Mouse (Mus musculus): Measurements from ENCODE around the gene Ccdc149. TPM values are rescaled to one million over a fixed set of nuclear protein-coding genes. Genes with fewer than 3 reads are reported as not detected.

The Ccdc149 gene
- polyA plus RNA-seq, 1 experiment = 0.48 TPM

DNA sequence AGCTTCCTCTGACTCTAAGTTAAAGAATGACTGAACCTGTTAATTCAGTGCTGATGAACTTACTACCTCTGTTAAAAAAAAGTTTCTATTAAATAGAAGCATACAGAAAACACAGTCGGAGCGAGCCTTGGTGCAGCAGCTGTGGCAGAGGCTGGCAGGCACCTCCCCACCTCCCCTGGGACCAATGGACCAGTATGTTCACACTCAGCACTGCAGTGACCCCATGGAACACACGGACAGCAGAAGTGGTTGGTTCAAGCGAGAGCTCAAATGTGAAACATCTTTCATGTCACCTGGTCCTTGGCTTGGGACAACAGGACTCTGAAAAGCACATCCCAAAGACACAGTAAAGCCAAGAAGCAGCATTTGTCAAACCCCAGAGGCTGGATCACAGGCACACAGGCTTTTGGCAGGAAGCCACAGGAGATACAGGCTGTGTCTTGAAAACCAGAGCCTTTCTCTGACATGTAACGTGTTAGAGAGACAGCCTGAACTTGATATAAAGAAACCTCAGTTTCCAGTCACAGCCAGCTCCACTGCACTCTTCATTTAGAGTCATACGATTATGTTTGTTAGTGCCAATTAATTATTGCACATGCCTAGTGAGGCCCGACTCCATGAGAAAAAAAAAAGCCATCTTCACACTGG, 62.5 kb downstream of the Ccdc149 start:
- Histone ChIP-seq H3K27me3 (ENCODE audit: control insufficient read depth, insufficient read depth, low read length, poor library complexity, severe bottlenecking) (no peaks in the 10 kb centered on the region), H3K9me3 (replicated peaks; ENCODE audit: control insufficient read depth, insufficient read depth, low read length, poor library complexity, severe bottlenecking) (no peaks in the 10 kb centered on the region), H3K4me1 (ENCODE audit: control insufficient read depth, insufficient read depth, low read length) (no peaks in the 10 kb centered on the region), H3K9ac (ENCODE audit: low read depth, poor library complexity, severe bottlenecking) (no peak overlapping the region), H3K36me3 (ENCODE audit: control insufficient read depth, insufficient read depth, low read length, poor library complexity, severe bottlenecking) (no peaks in the 10 kb centered on the region), H3K4me3 (ENCODE audit: low read depth, low read length) (no peak overlapping the region), H3K27ac (ENCODE audit: insufficient read depth, low read length) (no peak overlapping the region)
- no peak for TF ChIP-seq EP300 (IDR thresholded peaks at IDR 0.05; ENCODE audit: insufficient read depth, low read depth, low read length)
- TF ChIP-seq POLR2A (IDR thresholded peaks at IDR 0.05; ENCODE audit: insufficient read depth, low read length) = no peak
- TF ChIP-seq CTCF (IDR thresholded peaks at IDR 0.05; ENCODE audit: low read depth, low read length) = no peak

DNA sequence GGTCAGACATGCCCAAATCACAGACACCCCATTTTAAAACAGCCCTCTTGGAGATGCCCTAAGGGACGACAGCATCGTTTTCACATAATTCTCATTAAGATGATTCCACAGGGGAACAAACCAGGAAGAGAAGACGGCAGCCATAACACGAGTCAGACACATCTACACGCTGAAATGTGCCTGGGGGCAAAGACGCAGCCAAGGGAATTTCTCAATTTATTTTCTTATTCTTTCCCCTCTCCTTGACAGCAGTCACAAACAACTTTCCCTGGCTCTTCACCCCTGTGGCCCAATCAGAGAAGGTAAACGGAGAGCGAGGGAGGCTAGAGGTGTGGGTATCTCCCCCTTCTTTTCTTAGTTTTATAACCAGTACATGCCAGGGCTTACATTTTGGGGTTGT, 66.9 kb downstream of the Ccdc149 start:
- no peak for TF ChIP-seq POLR2A (IDR thresholded peaks at IDR 0.05; ENCODE audit: insufficient read depth, low read length)
- TF ChIP-seq CTCF (IDR thresholded peaks at IDR 0.05; ENCODE audit: low read depth, low read length) = no peak
- TF ChIP-seq EP300 (IDR thresholded peaks at IDR 0.05; ENCODE audit: insufficient read depth, low read depth, low read length) = no peak
- Histone ChIP-seq H3K4me3 (ENCODE audit: low read depth, low read length) (no peak overlapping the region), H3K9me3 (replicated peaks; ENCODE audit: control insufficient read depth, insufficient read depth, low read length, poor library complexity, severe bottlenecking) (no peaks in the 10 kb centered on the region)

DNA sequence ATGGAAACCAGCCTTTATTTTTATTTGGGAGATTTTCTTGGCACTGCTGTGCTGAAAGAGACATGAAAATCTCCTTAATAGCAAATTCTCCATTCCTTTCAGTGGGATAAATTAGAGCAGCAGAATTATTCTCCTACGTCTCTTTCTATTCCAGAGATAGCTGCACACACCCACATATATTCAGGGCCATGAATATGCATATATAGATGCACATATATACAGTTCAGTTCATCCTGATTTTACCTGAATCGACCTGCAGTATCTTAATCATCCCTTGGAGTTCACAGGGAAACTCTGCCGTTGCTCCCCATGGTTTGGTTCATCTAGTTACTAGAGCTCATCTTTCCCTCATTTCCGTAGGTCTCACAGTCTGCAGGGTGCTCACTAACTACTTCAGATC, 77.6 kb downstream of the Ccdc149 start:
- no peaks in the 10 kb centered on the region for H3K36me3 ChIP-seq (ENCODE audit: control insufficient read depth, insufficient read depth, low read length, poor library complexity, severe bottlenecking)
- no peaks in the 10 kb centered on the region for H3K27me3 ChIP-seq (ENCODE audit: control insufficient read depth, insufficient read depth, low read length, poor library complexity, severe bottlenecking)
- no peak overlapping the region for H3K4me3 ChIP-seq (ENCODE audit: low read depth, low read length)
- TF ChIP-seq POLR2A (IDR thresholded peaks at IDR 0.05; ENCODE audit: insufficient read depth, low read length) (no peak), CTCF (IDR thresholded peaks at IDR 0.05; ENCODE audit: low read depth, low read length) (no peak), EP300 (IDR thresholded peaks at IDR 0.05; ENCODE audit: insufficient read depth, low read depth, low read length) (no peak)
- no peaks in the 10 kb centered on the region for H3K4me1 ChIP-seq (ENCODE audit: control insufficient read depth, insufficient read depth, low read length)
- no peak overlapping the region for H3K27ac ChIP-seq (ENCODE audit: insufficient read depth, low read length)
- H3K9ac ChIP-seq (ENCODE audit: low read depth, poor library complexity, severe bottlenecking) = no peak overlapping the region
- no peaks in the 10 kb centered on the region for H3K9me3 ChIP-seq (replicated peaks; ENCODE audit: control insufficient read depth, insufficient read depth, low read length, poor library complexity, severe bottlenecking)

More for the DNA sequence above, 66.9 kb downstream of the Ccdc149 start:
- Histone ChIP-seq H3K36me3 (ENCODE audit: control insufficient read depth, insufficient read depth, low read length, poor library complexity, severe bottlenecking) (no peaks in the 10 kb centered on the region), H3K27me3 (ENCODE audit: control insufficient read depth, insufficient read depth, low read length, poor library complexity, severe bottlenecking) (no peaks in the 10 kb centered on the region), H3K27ac (ENCODE audit: insufficient read depth, low read length) (no peak overlapping the region), H3K4me1 (ENCODE audit: control insufficient read depth, insufficient read depth, low read length) (no peaks in the 10 kb centered on the region), H3K9ac (ENCODE audit: low read depth, poor library complexity, severe bottlenecking) (no peak overlapping the region)

DNA sequence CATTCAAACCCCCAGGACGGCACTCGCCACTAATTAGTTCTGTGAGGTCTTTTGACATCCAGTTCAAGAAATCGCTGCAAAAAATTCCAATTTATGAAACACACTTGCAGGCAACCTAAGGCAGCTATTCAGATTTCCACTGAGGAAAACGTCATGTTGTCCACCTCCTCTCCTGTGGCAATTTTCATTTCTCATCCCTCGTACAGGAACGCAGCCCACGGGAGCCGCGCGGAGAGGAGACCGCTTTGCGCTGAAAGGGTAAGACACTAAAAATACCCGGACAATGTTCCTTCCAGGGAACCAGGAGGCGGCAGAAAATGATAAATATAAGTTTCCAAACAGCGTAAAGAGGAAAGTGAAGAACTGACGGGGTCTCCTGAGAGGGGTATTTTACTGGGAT, 79.8 kb downstream of the Ccdc149 start:
- no peaks in the 10 kb centered on the region for H3K4me1 ChIP-seq (ENCODE audit: control insufficient read depth, insufficient read depth, low read length)
- H3K4me3 ChIP-seq (ENCODE audit: low read depth, low read length) = no peak overlapping the region
- no peaks in the 10 kb centered on the region for H3K36me3 ChIP-seq (ENCODE audit: control insufficient read depth, insufficient read depth, low read length, poor library complexity, severe bottlenecking)
- H3K27ac ChIP-seq (ENCODE audit: insufficient read depth, low read length) = no peak overlapping the region
- H3K27me3 ChIP-seq (ENCODE audit: control insufficient read depth, insufficient read depth, low read length, poor library complexity, severe bottlenecking) = no peaks in the 10 kb centered on the region
- H3K9ac ChIP-seq (ENCODE audit: low read depth, poor library complexity, severe bottlenecking) = no peak overlapping the region
- no peaks in the 10 kb centered on the region for H3K9me3 ChIP-seq (replicated peaks; ENCODE audit: control insufficient read depth, insufficient read depth, low read length, poor library complexity, severe bottlenecking)
- no peak for TF ChIP-seq POLR2A (IDR thresholded peaks at IDR 0.05; ENCODE audit: insufficient read depth, low read length)
- TF ChIP-seq CTCF (IDR thresholded peaks at IDR 0.05; ENCODE audit: low read depth, low read length) = no peak
- TF ChIP-seq EP300 (IDR thresholded peaks at IDR 0.05; ENCODE audit: insufficient read depth, low read depth, low read length) = no peak

DNA sequence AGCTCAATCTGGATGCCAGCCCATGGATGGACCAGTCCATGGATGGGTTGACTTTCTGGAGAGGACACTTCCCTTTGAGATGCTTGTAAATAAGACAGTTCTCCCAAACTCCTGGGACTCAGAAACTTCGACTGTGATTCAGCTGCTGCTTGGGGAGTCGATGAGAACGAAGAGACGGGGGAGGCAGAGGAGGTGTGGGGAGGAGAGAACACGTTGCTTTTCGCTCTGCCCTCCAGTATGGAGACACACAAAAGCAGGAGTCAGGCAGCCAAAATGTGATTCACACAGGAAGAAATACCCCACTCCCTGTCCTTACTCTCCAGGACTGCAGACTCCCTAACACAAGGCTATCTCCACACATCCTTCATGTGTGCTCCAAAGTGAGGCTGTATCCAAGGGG, 80.9 kb downstream of the Ccdc149 start:
- Histone ChIP-seq H3K27me3 (ENCODE audit: control insufficient read depth, insufficient read depth, low read length, poor library complexity, severe bottlenecking) (no peaks in the 10 kb centered on the region), H3K9ac (ENCODE audit: low read depth, poor library complexity, severe bottlenecking) (no peak overlapping the region), H3K4me3 (ENCODE audit: low read depth, low read length) (no peak overlapping the region), H3K4me1 (ENCODE audit: control insufficient read depth, insufficient read depth, low read length) (no peaks in the 10 kb centered on the region), H3K9me3 (replicated peaks; ENCODE audit: control insufficient read depth, insufficient read depth, low read length, poor library complexity, severe bottlenecking) (no peaks in the 10 kb centered on the region), H3K27ac (ENCODE audit: insufficient read depth, low read length) (no peak overlapping the region), H3K36me3 (ENCODE audit: control insufficient read depth, insufficient read depth, low read length, poor library complexity, severe bottlenecking) (no peaks in the 10 kb centered on the region)
- no peak for TF ChIP-seq EP300 (IDR thresholded peaks at IDR 0.05; ENCODE audit: insufficient read depth, low read depth, low read length)
- TF ChIP-seq CTCF (IDR thresholded peaks at IDR 0.05; ENCODE audit: low read depth, low read length) = no peak
- no peak for TF ChIP-seq POLR2A (IDR thresholded peaks at IDR 0.05; ENCODE audit: insufficient read depth, low read length)

DNA sequence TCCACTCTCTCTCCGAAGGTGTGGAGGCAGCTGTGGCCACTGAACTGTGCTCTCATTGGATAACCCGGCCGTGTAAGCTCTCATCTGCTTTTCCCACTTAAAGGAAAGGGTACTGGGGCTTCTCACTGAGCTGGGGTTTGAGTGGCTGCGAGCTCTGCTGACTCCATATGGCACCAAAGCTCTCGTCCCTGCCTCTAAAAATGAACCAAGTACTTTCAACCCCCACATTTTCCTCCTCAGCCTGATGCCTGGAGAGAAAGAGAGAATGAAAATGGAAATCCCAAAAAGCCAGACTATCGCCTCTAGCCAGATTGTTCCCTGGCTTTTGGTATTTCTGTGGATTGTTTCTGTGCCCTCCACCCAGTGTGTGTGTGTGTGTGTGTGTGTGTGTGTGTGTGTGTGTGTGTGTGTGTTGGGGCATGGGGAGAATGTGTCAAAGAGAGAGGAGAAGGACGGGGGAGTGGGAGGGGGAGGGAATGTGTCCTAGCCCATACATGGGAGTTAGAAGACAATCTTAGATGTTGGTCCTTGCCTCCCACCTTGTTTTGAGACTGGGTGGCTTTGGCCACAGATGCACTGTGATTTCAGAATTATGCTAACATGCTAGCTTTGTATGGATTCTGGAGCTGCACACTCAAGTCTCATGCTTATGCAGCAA, 83.1 kb downstream of the Ccdc149 start:
- Histone ChIP-seq H3K4me1 (ENCODE audit: control insufficient read depth, insufficient read depth, low read length) (no peaks in the 10 kb centered on the region), H3K9me3 (replicated peaks; ENCODE audit: control insufficient read depth, insufficient read depth, low read length, poor library complexity, severe bottlenecking) (no peaks in the 10 kb centered on the region), H3K9ac (ENCODE audit: low read depth, poor library complexity, severe bottlenecking) (no peak overlapping the region), H3K4me3 (ENCODE audit: low read depth, low read length) (no peak overlapping the region), H3K27ac (ENCODE audit: insufficient read depth, low read length) (no peak overlapping the region), H3K27me3 (ENCODE audit: control insufficient read depth, insufficient read depth, low read length, poor library complexity, severe bottlenecking) (no peaks in the 10 kb centered on the region), H3K36me3 (ENCODE audit: control insufficient read depth, insufficient read depth, low read length, poor library complexity, severe bottlenecking) (no peaks in the 10 kb centered on the region)
- no peak for TF ChIP-seq CTCF (IDR thresholded peaks at IDR 0.05; ENCODE audit: low read depth, low read length)
- no peak for TF ChIP-seq EP300 (IDR thresholded peaks at IDR 0.05; ENCODE audit: insufficient read depth, low read depth, low read length)
- no peak for TF ChIP-seq POLR2A (IDR thresholded peaks at IDR 0.05; ENCODE audit: insufficient read depth, low read length)

All from ES-Bruce4 (cell line).